ENCODE assay signal across 21 mouse cellular contexts in the genomic region with DNA sequence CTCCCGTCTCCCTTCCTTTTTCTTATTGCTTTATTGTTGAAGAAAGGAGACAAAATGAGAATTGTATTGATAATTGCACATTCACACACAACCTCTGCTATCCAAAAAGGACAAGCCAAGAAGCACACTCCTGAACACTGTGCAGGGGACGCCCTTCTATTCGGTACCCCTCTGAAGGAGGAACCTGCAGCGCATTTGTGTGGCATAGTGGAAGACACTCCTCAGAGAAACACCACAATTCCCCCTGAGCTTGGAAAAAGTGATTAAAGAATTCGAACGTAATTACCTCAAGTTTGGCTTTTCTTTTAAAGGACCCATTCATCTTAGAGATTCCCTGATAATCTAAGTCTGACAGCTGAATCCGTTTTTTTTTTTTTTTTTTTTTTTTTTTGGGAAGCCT.
DNase-seq lines count a peak whose midpoint lies in the region; ATAC-seq and TF ChIP-seq lines count a peak whose summit lies in the region.
"Had no signal": no experiment of that assay in that cellular context is flagged by ENCODE, and none has a peak within 500 bp of the region (broad histone marks: within the 10 kb centered on the region; RNA-seq: fewer than 3 reads in every experiment).

No protein-coding gene starts in this region.

- ATAC-seq in midbrain, embryonic 11.5 days (ENCODE audit: low FRiP score) = no peak
- no peak for ATAC-seq in midbrain, embryonic 16.5 days
- ATAC-seq: activated CD4-positive, CD25-positive, alpha-beta regulatory T cell, adult 4 months; CD4-positive, CD25-positive, alpha-beta regulatory T cell, adult 4 months; Patski had no signal

- WGBS in midbrain, embryonic 11.5 days = 87% methylated on average over 7 of the region's 7 CpGs
- WGBS in midbrain, embryonic 16.5 days = 80% methylated on average over 7 of the region's 7 CpGs
- WGBS in embryonic facial prominence, embryonic 10.5 days = 68% methylated on average over 7 of the region's 7 CpGs

- no peak overlapping the region for H3K27ac ChIP-seq in midbrain, embryonic 11.5 days (ENCODE audit: low read depth, low read length)
- no peak overlapping the region for H3K27ac ChIP-seq in midbrain, embryonic 16.5 days (ENCODE audit: low read length)
- no peak overlapping the region for H3K27ac ChIP-seq in ES-E14 (ENCODE audit: insufficient read depth, low read depth, low read length, poor library complexity, severe bottlenecking)
- peak overlapping the region; percentile 77 for H3K27ac ChIP-seq in embryonic facial prominence, embryonic 10.5 days (replicated peaks)

- H3K9me3 ChIP-seq in midbrain, embryonic 11.5 days (ENCODE audit: control insufficient read depth, low read length) = no peaks in the 10 kb centered on the region
- H3K9me3 ChIP-seq in midbrain, embryonic 16.5 days (replicated peaks; ENCODE audit: control insufficient read depth, low read length, poor library complexity, severe bottlenecking) = no peaks in the 10 kb centered on the region
- H3K9me3 ChIP-seq in ES-E14 (ENCODE audit: control insufficient read depth, insufficient read depth, low read depth, low read length) = no peaks in the 10 kb centered on the region
- no peaks in the 10 kb centered on the region for H3K9me3 ChIP-seq in embryonic facial prominence, embryonic 10.5 days
- H3K9me3 ChIP-seq: G1E had no signal

- intact Hi-C loops in heart, postnatal 10 days (cut with DNase I) = no loop called here

- no peak overlapping the region for H3K9ac ChIP-seq in midbrain, embryonic 11.5 days (ENCODE audit: low read length)
- no peak overlapping the region for H3K9ac ChIP-seq in midbrain, embryonic 16.5 days (ENCODE audit: low read depth, low read length)
- no peak overlapping the region for H3K9ac ChIP-seq in ES-E14 (ENCODE audit: insufficient read depth, low read depth, low read length, poor library complexity, severe bottlenecking)

- no peaks in the 10 kb centered on the region for H3K4me1 ChIP-seq in midbrain, embryonic 11.5 days (ENCODE audit: control insufficient read depth, insufficient read depth, low read length)
- no peaks in the 10 kb centered on the region for H3K4me1 ChIP-seq in midbrain, embryonic 16.5 days (ENCODE audit: control insufficient read depth, insufficient read depth, low read length)
- H3K4me1 ChIP-seq in ES-E14 (ENCODE audit: control insufficient read depth in 2 of 2, insufficient read depth in 2 of 2, low read length in 2 of 2, poor library complexity in 1 of 2) = no peaks in the 10 kb centered on the region
- peaks cover 87% of the 10 kb centered on the region for H3K4me1 ChIP-seq in embryonic facial prominence, embryonic 10.5 days

- peak; percentile 59 for DNase-seq in heart, adult 11 months
- DNase-seq in heart, postnatal 10 days = no peak
- DNase-seq in midbrain, embryonic 11.5 days (ENCODE audit: low spot score, missing footprints) = peak; percentile 54
- DNase-seq in ES-E14 (ENCODE audit: low read depth, low spot score) = no peak
- no peak for DNase-seq in embryonic facial prominence, embryonic 10.5 days (ENCODE audit: low spot score)
- DNase-seq in embryo, embryonic 9.5 days (ENCODE audit: extremely low spot score) = no peak
- no peak for DNase-seq in adrenal gland, postnatal 14 days
- DNase-seq: adrenal gland, postnatal 10 days; adrenal gland, postnatal 25 days; adrenal gland, postnatal 36 days; B cell, adult 2 months; cerebellum, adult 11 months; cerebellum, adult 11-12 months; cerebellum, adult 18-20 months; cerebellum, adult 2 months had no signal

- H3K27me3 ChIP-seq in midbrain, embryonic 11.5 days (ENCODE audit: control insufficient read depth, insufficient read depth, low read length) = no peaks in the 10 kb centered on the region
- H3K27me3 ChIP-seq in midbrain, embryonic 16.5 days (ENCODE audit: control insufficient read depth, insufficient read depth, low read depth, low read length) = no peaks in the 10 kb centered on the region
- peaks cover 4% of the 10 kb centered on the region; the same call in 1 of the 2 replicates for H3K27me3 ChIP-seq in embryonic facial prominence, embryonic 10.5 days (replicated peaks; ENCODE audit: low read depth, poor library complexity, severe bottlenecking)
- H3K27me3 ChIP-seq: CH12.LX, Patski had no signal

- no peak overlapping the region for H3K4me2 ChIP-seq in midbrain, embryonic 11.5 days
- H3K4me2 ChIP-seq in midbrain, embryonic 16.5 days (ENCODE audit: low read length) = no peak overlapping the region

- in situ Hi-C loops in ES-E14 (cut with MboI; ENCODE audit: low sequenced_read_pairs in 2 of 2, unreplicated experiment in 2 of 2) = no loop called here

- no peaks in the 10 kb centered on the region for H3K36me3 ChIP-seq in midbrain, embryonic 11.5 days (ENCODE audit: control insufficient read depth, insufficient read depth, low read length)
- no peaks in the 10 kb centered on the region for H3K36me3 ChIP-seq in midbrain, embryonic 16.5 days (ENCODE audit: control insufficient read depth, insufficient read depth, low read length)
- no peaks in the 10 kb centered on the region for H3K36me3 ChIP-seq in ES-E14 (ENCODE audit: control insufficient read depth, insufficient read depth, low read length, poor library complexity, severe bottlenecking)
- H3K36me3 ChIP-seq in embryonic facial prominence, embryonic 10.5 days (replicated peaks) = no peaks in the 10 kb centered on the region
- H3K36me3 ChIP-seq: G1E had no signal

- no peak overlapping the region for H3K4me3 ChIP-seq in midbrain, embryonic 11.5 days (ENCODE audit: low read depth, low read length)
- no peak overlapping the region for H3K4me3 ChIP-seq in midbrain, embryonic 16.5 days (ENCODE audit: low read depth, low read length)
- no peak overlapping the region for H3K4me3 ChIP-seq in ES-E14 (ENCODE audit: insufficient read depth in 1 of 2, low read depth in 1 of 2, low read length in 2 of 2, poor library complexity in 1 of 2, severe bottlenecking in 1 of 2)
- no peak overlapping the region for H3K4me3 ChIP-seq in embryonic facial prominence, embryonic 10.5 days

TF ChIP-seq in ES-E14, 5 proteins besides CTCF, POLR2A, EP300 and RAD21:
- TF ChIP-seq ZNF384 (IDR thresholded peaks at IDR 0.05; ENCODE audit: low read depth, low read length) (0 out of 2 replicates have a peak, but pooled peaks have one; percentile 37), HCFC1 (IDR thresholded peaks at IDR 0.05; ENCODE audit: borderline replicate concordance, insufficient read depth, low read length) (no peak)

Comparison
In these comparisons a context has a peak if more than half of its experiments do, and no peak if none do; other contexts are left out.
1. DNase-seq: peak in heart, adult 11 months (single experiment) and midbrain, embryonic 11.5 days (single experiment); none in heart, postnatal 10 days (0 of 2), ES-E14 (single experiment), embryonic facial prominence, embryonic 10.5 days (single experiment), embryo, embryonic 9.5 days (single experiment) and adrenal gland, postnatal 14 days (single experiment).